Mouse (Mus musculus) induced T-regulatory cell, adult 2 months (primary cell): ENCODE data around the gene Lmf1.

Experiments used
- DNase-seq: peaks from one replicate; pipeline ENCODE4 v3.0.0-alpha.2; 2012; ENCODE audit warnings: low read depth

The Lmf1 gene

DNA sequence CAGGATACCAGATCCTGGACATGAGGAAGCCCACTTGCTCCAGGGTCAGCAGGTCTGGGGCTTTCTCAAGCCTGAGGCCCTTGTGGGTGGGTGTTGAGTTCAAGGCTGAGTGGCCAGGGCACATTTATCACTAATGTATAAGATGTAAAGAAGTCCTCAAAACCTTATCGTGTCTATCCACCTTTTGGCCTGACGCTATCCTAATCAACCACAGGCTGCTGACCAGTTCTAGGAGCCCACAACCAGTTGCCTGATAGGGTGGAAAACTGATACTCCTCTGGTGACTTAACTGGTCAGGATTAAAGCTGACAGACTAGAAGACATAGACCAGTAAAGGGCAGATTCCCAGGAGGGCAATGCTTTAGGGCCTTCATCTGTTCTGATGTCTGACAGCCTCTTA lies 131.1 kb downstream of the Lmf1 start:
- no peak for DNase-seq

- DNase-seq = no peak
Measured at GRCm38 (mm10) chr17:25711136-25711535, 132.3 kb downstream of the Lmf1 start.
